In genomic region chr12:83885516-83886285, GRCm38 (mm10) we compare ENCODE assay signal across 11 mouse cellular contexts. TPM values are rescaled to one million over a fixed set of nuclear protein-coding genes. Genes with fewer than 3 reads are reported as not detected.
DNase-seq lines count a peak whose midpoint lies in the region; ATAC-seq and TF ChIP-seq lines count a peak whose summit lies in the region.
"Had no signal": no experiment of that assay in that cellular context is flagged by ENCODE, and none has a peak within 500 bp of the region (broad histone marks: within the 10 kb centered on the region; RNA-seq: fewer than 3 reads in every experiment).

No protein-coding gene starts in this region.

- no peak for TF ChIP-seq POLR2A in brain, embryonic 14.5 days (IDR thresholded peaks at IDR 0.05; ENCODE audit: borderline replicate concordance, extremely low read depth, insufficient read depth, insufficient read length, poor library complexity, severe bottlenecking)

- no peaks in the 10 kb centered on the region for H3K4me1 ChIP-seq in forebrain, postnatal 0 days (ENCODE audit: insufficient read depth)
- no peaks in the 10 kb centered on the region for H3K4me1 ChIP-seq in forebrain, embryonic 12.5 days
- peaks cover 2 to 3% of the 10 kb centered on the region in 2 experiments; a peak in 2 of 4 replicates for H3K4me1 ChIP-seq in ES-E14 (ENCODE audit: control insufficient read depth in 2 of 2, insufficient read depth in 2 of 2, low read length in 2 of 2, poor library complexity in 1 of 2)
- H3K4me1 ChIP-seq in midbrain, postnatal 0 days (ENCODE audit: insufficient read depth, low read length) = no peaks in the 10 kb centered on the region
- H3K4me1 ChIP-seq in embryonic facial prominence, embryonic 10.5 days = no peaks in the 10 kb centered on the region

- WGBS in forebrain, postnatal 0 days = 87% methylated on average over 7 of the region's 7 CpGs
- 95% methylated on average over 7 of the region's 7 CpGs for WGBS in forebrain, embryonic 12.5 days
- WGBS in midbrain, postnatal 0 days = 89% methylated on average over 7 of the region's 7 CpGs
- 93% methylated on average over 7 of the region's 7 CpGs for WGBS in embryonic facial prominence, embryonic 10.5 days

- H3K27ac ChIP-seq in forebrain, postnatal 0 days (ENCODE audit: low read depth, low read length) = no peak overlapping the region
- no peak overlapping the region for H3K27ac ChIP-seq in forebrain, embryonic 12.5 days
- H3K27ac ChIP-seq in ES-E14 (ENCODE audit: insufficient read depth, low read depth, low read length, poor library complexity, severe bottlenecking) = no peak overlapping the region
- no peak overlapping the region for H3K27ac ChIP-seq in midbrain, postnatal 0 days (ENCODE audit: low read depth, low read length)
- no peak overlapping the region for H3K27ac ChIP-seq in embryonic facial prominence, embryonic 10.5 days (replicated peaks)
- H3K27ac ChIP-seq: gastrocnemius, adult 2 months; liver, embryonic 15.5 days had no signal

- no peak overlapping the region for H3K4me3 ChIP-seq in forebrain, postnatal 0 days (ENCODE audit: low read depth, low read length)
- H3K4me3 ChIP-seq in forebrain, embryonic 12.5 days (replicated peaks) = no peak overlapping the region
- no peak overlapping the region for H3K4me3 ChIP-seq in ES-E14 (ENCODE audit: insufficient read depth in 1 of 2, low read depth in 1 of 2, low read length in 2 of 2, poor library complexity in 1 of 2, severe bottlenecking in 1 of 2)
- no peak overlapping the region for H3K4me3 ChIP-seq in midbrain, postnatal 0 days (ENCODE audit: low read depth, low read length)
- no peak overlapping the region for H3K4me3 ChIP-seq in embryonic facial prominence, embryonic 10.5 days
- H3K4me3 ChIP-seq: gastrocnemius, adult 2 months; liver, embryonic 15.5 days had no signal

- TF ChIP-seq CTCF in forebrain, postnatal 0 days (IDR thresholded peaks at IDR 0.05; ENCODE audit: low read depth) = no peak
- no peak for TF ChIP-seq CTCF in brain, embryonic 14.5 days (IDR thresholded peaks at IDR 0.05; ENCODE audit: borderline replicate concordance, extremely low read depth, insufficient read depth, insufficient read length)
- TF ChIP-seq CTCF in midbrain, postnatal 0 days (IDR thresholded peaks at IDR 0.05) = no peak

- peak; percentile 9 for DNase-seq in forebrain, postnatal 0 days
- no peak for DNase-seq in ES-E14 (ENCODE audit: low read depth, low spot score)
- DNase-seq in brain, embryonic 14.5 days (ENCODE audit: low read depth) = peak; percentile 9
- DNase-seq in kidney, adult 18-20 months = peak; percentile 38
- no peak for DNase-seq in spleen, postnatal 10 days (ENCODE audit: low spot score in 2 of 2)
- no peak for DNase-seq in midbrain, postnatal 0 days (ENCODE audit: low spot score)
- no peak for DNase-seq in embryonic facial prominence, embryonic 10.5 days (ENCODE audit: low spot score)
- DNase-seq: gastrocnemius, adult 2 months had no signal

- in situ Hi-C loops in ES-E14 (cut with MboI; ENCODE audit: low sequenced_read_pairs in 2 of 2, unreplicated experiment in 2 of 2) = no loop called here

- ATAC-seq in forebrain, postnatal 0 days = no peak
- no peak for ATAC-seq in forebrain, embryonic 12.5 days (ENCODE audit: low FRiP score)
- no peak for ATAC-seq in midbrain, postnatal 0 days (ENCODE audit: low FRiP score)
- ATAC-seq: activated CD4-positive, CD25-positive, alpha-beta regulatory T cell, adult 4 months had no signal

- no peaks in the 10 kb centered on the region for H3K9me3 ChIP-seq in forebrain, postnatal 0 days (ENCODE audit: low read length)
- H3K9me3 ChIP-seq in forebrain, embryonic 12.5 days = no peaks in the 10 kb centered on the region
- no peaks in the 10 kb centered on the region for H3K9me3 ChIP-seq in ES-E14 (ENCODE audit: control insufficient read depth, insufficient read depth, low read depth, low read length)
- no peaks in the 10 kb centered on the region for H3K9me3 ChIP-seq in midbrain, postnatal 0 days (ENCODE audit: low read length)
- no peaks in the 10 kb centered on the region for H3K9me3 ChIP-seq in embryonic facial prominence, embryonic 10.5 days
- H3K9me3 ChIP-seq: liver, embryonic 15.5 days had no signal

- H3K4me2 ChIP-seq in forebrain, postnatal 0 days (ENCODE audit: low read depth) = no peak overlapping the region
- H3K4me2 ChIP-seq in forebrain, embryonic 12.5 days = no peak overlapping the region
- H3K4me2 ChIP-seq in midbrain, postnatal 0 days (ENCODE audit: low read depth, low read length, poor library complexity, severe bottlenecking) = no peak overlapping the region
- H3K4me2 ChIP-seq: liver, embryonic 15.5 days had no signal

- H3K9ac ChIP-seq in forebrain, postnatal 0 days = no peak overlapping the region
- H3K9ac ChIP-seq in forebrain, embryonic 12.5 days = no peak overlapping the region
- no peak overlapping the region for H3K9ac ChIP-seq in ES-E14 (ENCODE audit: insufficient read depth, low read depth, low read length, poor library complexity, severe bottlenecking)
- no peak overlapping the region for H3K9ac ChIP-seq in midbrain, postnatal 0 days (replicated peaks; ENCODE audit: low read length, poor library complexity, severe bottlenecking)
- H3K9ac ChIP-seq: liver, embryonic 15.5 days had no signal

- H3K36me3 ChIP-seq in forebrain, postnatal 0 days (ENCODE audit: insufficient read depth) = no peaks in the 10 kb centered on the region
- H3K36me3 ChIP-seq in forebrain, embryonic 12.5 days (replicated peaks) = 0 out of 2 replicates have a peak, but pooled peaks cover 12% of the 10 kb centered on the region
- no peaks in the 10 kb centered on the region for H3K36me3 ChIP-seq in ES-E14 (ENCODE audit: control insufficient read depth, insufficient read depth, low read length, poor library complexity, severe bottlenecking)
- H3K36me3 ChIP-seq in midbrain, postnatal 0 days (ENCODE audit: insufficient read depth, low read length) = no peaks in the 10 kb centered on the region
- peaks cover 52% of the 10 kb centered on the region for H3K36me3 ChIP-seq in embryonic facial prominence, embryonic 10.5 days (replicated peaks)

- no peaks in the 10 kb centered on the region for H3K27me3 ChIP-seq in forebrain, postnatal 0 days (ENCODE audit: insufficient read depth, low read length)
- H3K27me3 ChIP-seq in forebrain, embryonic 12.5 days = no peaks in the 10 kb centered on the region
- no peaks in the 10 kb centered on the region for H3K27me3 ChIP-seq in midbrain, postnatal 0 days (ENCODE audit: insufficient read depth, low read length)
- no peaks in the 10 kb centered on the region for H3K27me3 ChIP-seq in embryonic facial prominence, embryonic 10.5 days (replicated peaks; ENCODE audit: low read depth, poor library complexity, severe bottlenecking)
- H3K27me3 ChIP-seq: liver, embryonic 15.5 days had no signal

TF ChIP-seq in ES-E14, 5 proteins besides CTCF, POLR2A, EP300 and RAD21:
- TF ChIP-seq ZNF384 (IDR thresholded peaks at IDR 0.05; ENCODE audit: low read depth, low read length) = 0 out of 2 replicates have a peak, but pooled peaks have one; percentile 2
- no peak for TF ChIP-seq MAFK (IDR thresholded peaks at IDR 0.05; ENCODE audit: insufficient read depth, low read depth, low read length)

RNA-seq across cellular contexts. Expression of gene Numb, which starts 36.0 kb away (rescaled TPM):
- 8.6 and 12.4 TPM in 2 replicates for total RNA-seq in forebrain, postnatal 0 days (2014; rRNA removed)
- polyA plus RNA-seq in forebrain, postnatal 0 days (2015; fragmentation: Nextera tagmentation; extraction: Ambion mirVana) = 7.0 and 9.0 TPM in 2 replicates
- 33.2 and 33.4 TPM in 2 replicates for polyA plus RNA-seq in forebrain, embryonic 12.5 days (2016; fragmentation: Nextera tagmentation; extraction: Ambion mirVana)
- total RNA-seq in ES-E14 (2012; rRNA removed) = 17.2 and 18.2 TPM in 2 replicates
- 36.7 and 44.7 TPM in 2 replicates for polyA plus RNA-seq in brain, embryonic 14.5 days (2012; rRNA removed)
- 17.5 and 17.8 TPM in 2 replicates for total RNA-seq in midbrain, postnatal 0 days (2014; rRNA removed)
- polyA plus RNA-seq in midbrain, postnatal 0 days (2015; fragmentation: Nextera tagmentation; extraction: Ambion mirVana) = 9.0 TPM in 2 replicates
- 39.3 and 41.9 TPM in 2 replicates for polyA plus RNA-seq in embryonic facial prominence, embryonic 10.5 days (2016; fragmentation: Nextera tagmentation; extraction: Ambion mirVana)

Comparison
In these comparisons a context has a peak if more than half of its experiments do, and no peak if none do; other contexts are left out.
1. DNase-seq: peak in forebrain, postnatal 0 days (single experiment), brain, embryonic 14.5 days (single experiment) and kidney, adult 18-20 months (single experiment); none in ES-E14 (single experiment), spleen, postnatal 10 days (0 of 2), midbrain, postnatal 0 days (single experiment) and embryonic facial prominence, embryonic 10.5 days (single experiment).